Mouse (Mus musculus) cortical plate, adult 2 months (tissue): ENCODE measurements around the gene Pan3.

Experiments
- CTCF ChIP-seq: fragments of 200-500 bp; IDR thresholded peaks from 2 replicates; pipeline ENCODE4 v1.5.1; 2011; ENCODE audit warnings: mild to moderate bottlenecking, control low read depth, low read length; ENCODE audit not compliant: insufficient read depth; ENCODE audit errors: extremely low read depth
- POLR2A ChIP-seq: fragments of 200-500 bp; IDR thresholded peaks from 2 replicates; pipeline ENCODE4 v1.6.1; 2011; ENCODE audit warnings: mild to moderate bottlenecking, low read length, control low read depth; ENCODE audit not compliant: insufficient read depth; ENCODE audit errors: extremely low read depth

DNA sequence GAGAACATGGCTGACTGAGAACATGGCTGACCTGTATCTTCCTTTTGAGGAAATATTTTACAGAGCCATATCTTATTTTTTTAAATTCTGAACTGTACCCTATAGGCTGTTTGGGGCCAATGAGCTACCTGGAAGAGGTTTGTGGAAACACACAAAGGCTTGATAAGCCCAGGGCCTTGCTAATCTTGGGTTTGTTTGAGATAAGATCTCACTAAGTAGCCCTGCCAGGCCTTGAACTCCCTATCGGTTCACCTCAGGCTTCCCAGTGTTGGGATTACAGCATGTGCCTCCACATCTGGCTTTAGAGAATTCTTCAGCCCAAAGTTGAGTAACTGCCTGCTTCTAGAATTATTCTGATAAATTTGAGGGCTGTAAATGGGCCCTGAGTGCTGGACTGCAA lies 143.6 kb downstream of the Pan3 start:
- TF ChIP-seq POLR2A (no peak), CTCF (no peak)
